Mouse (Mus musculus) heart, postnatal 0 days (tissue): Measurements from ENCODE around the gene Fxyd6.

Experiments used
- CTCF ChIP-seq: IDR thresholded peaks from 2 replicates; pipeline ENCODE4 v1.5.1; 2016; ENCODE audit warnings: antibody characterized with exemption, control low read depth, low read depth
- EP300 ChIP-seq: IDR thresholded peaks from 2 replicates; pipeline ENCODE4 v1.6.1; 2016; ENCODE audit warnings: antibody characterized with exemption, low read depth

DNA sequence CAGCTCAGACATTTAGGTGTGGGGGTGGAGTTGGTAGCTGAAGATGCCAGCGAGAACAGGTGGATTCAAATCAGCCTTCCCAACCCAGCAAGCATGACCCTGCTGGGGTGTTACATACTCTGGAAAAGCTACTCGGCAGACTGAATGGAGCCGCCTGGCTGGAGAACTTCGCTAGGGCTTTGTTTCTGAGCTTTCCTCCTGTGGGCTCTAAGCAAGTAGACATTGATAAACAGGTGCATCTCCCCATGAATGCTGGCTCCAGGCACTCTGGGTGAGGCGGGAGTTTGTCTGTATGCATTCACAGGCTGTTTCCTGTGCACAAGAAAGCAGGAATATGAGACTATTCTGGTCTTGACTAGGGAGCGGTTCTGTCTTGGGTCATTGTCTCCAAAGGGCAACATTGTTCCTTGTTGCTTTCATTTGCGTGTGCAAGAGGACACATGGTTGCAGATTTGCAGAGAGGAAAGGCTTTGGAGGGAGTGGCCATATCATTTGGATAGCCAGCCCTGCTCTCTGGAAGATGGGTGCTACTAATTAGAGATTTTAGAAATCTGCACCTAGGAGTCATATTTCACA lies 6.3 kb upstream of the Fxyd6 start:
- TF ChIP-seq CTCF (no peak), EP300 (no peak)
